ENCODE assay signal across 42 mouse cellular contexts in the genomic region with DNA sequence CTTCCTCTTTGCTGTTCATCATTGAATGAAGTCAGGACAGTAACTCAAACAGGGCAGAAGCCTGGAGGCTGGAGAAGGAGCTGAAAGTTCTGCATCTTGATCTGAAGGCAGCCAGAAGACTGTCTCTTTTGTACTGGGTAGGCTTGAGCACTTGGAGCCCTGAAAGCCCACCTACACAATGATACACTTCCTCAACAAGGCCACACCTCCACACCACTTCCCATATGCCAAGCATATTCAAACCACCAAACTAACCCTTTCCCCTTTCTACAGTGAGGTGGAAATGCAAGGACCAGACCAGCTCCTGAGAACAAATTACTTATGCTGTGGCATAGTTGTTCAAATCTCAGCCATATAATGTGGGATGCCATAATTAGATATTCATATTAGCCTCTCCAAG. TPM values are rescaled to one million over a fixed set of nuclear protein-coding genes. Genes with fewer than 3 reads are reported as not detected.
DNase-seq lines count a peak whose midpoint lies in the region; ATAC-seq and TF ChIP-seq lines count a peak whose summit lies in the region.
"Had no signal": no experiment of that assay in that cellular context is flagged by ENCODE, and none has a peak within 500 bp of the region (broad histone marks: within the 10 kb centered on the region; RNA-seq: fewer than 3 reads in every experiment).

No protein-coding gene starts in this region.

- H3K4me1 ChIP-seq in forebrain, postnatal 0 days (ENCODE audit: insufficient read depth) = no peaks in the 10 kb centered on the region
- no peaks in the 10 kb centered on the region for H3K4me1 ChIP-seq in intestine, postnatal 0 days (replicated peaks; ENCODE audit: control insufficient read depth, insufficient read depth, low read length)
- H3K4me1 ChIP-seq: heart, embryonic 10.5 days; heart, embryonic 15.5 days; hindbrain, embryonic 13.5 days; limb, embryonic 12.5 days; megakaryocyte, embryonic 14.5 days; midbrain, embryonic 12.5 days had no signal

- no peak overlapping the region for H3K9ac ChIP-seq in forebrain, postnatal 0 days
- no peak overlapping the region for H3K9ac ChIP-seq in intestine, postnatal 0 days (ENCODE audit: low read depth, low read length)
- H3K9ac ChIP-seq: heart, embryonic 15.5 days; hindbrain, embryonic 13.5 days; limb, embryonic 12.5 days; midbrain, embryonic 12.5 days had no signal

- H3K4me3 ChIP-seq in forebrain, postnatal 0 days (ENCODE audit: low read depth, low read length) = no peak overlapping the region
- no peak overlapping the region for H3K4me3 ChIP-seq in intestine, postnatal 0 days (ENCODE audit: low read depth, low read length)
- H3K4me3 ChIP-seq: erythroblast, embryonic 14.5 days; heart, embryonic 10.5 days; heart, embryonic 15.5 days; hindbrain, embryonic 13.5 days; left cerebral cortex, adult 2 months; limb, embryonic 12.5 days; megakaryocyte, embryonic 14.5 days; midbrain, embryonic 12.5 days had no signal

- no peak overlapping the region for H3K27ac ChIP-seq in forebrain, postnatal 0 days (ENCODE audit: low read depth, low read length)
- no peak overlapping the region for H3K27ac ChIP-seq in intestine, postnatal 0 days (ENCODE audit: low read depth, low read length)
- H3K27ac ChIP-seq: heart, embryonic 10.5 days; heart, embryonic 15.5 days; hindbrain, embryonic 13.5 days; left cerebral cortex, adult 2 months; limb, embryonic 12.5 days; midbrain, embryonic 12.5 days had no signal

- TF ChIP-seq CTCF in forebrain, postnatal 0 days (IDR thresholded peaks at IDR 0.05; ENCODE audit: low read depth) = no peak
- TF ChIP-seq CTCF in intestine, postnatal 0 days (IDR thresholded peaks at IDR 0.05; ENCODE audit: low read depth) = no peak

- peak; percentile 99 for ATAC-seq in granulocyte monocyte progenitor cell, adult 5-6 weeks (replicated peaks; ENCODE audit: poor library complexity, severe bottlenecking)
- peak; percentile 94 for ATAC-seq in monocyte, adult 5-6 weeks (replicated peaks; ENCODE audit: insufficient number of reproducible peaks, low FRiP score, low TSS enrichment, poor library complexity, severe bottlenecking)
- no peak for ATAC-seq in forebrain, postnatal 0 days
- no peak for ATAC-seq in intestine, postnatal 0 days
- ATAC-seq: forebrain, embryonic 16.5 days; intestine, embryonic 16.5 days; lung, postnatal 0 days; Patski had no signal

- H3K9me3 ChIP-seq in forebrain, postnatal 0 days (ENCODE audit: low read length) = no peaks in the 10 kb centered on the region
- H3K9me3 ChIP-seq in intestine, postnatal 0 days (ENCODE audit: control insufficient read depth) = no peaks in the 10 kb centered on the region
- H3K9me3 ChIP-seq: heart, embryonic 10.5 days; heart, embryonic 15.5 days; hindbrain, embryonic 13.5 days; megakaryocyte, embryonic 14.5 days had no signal

- H3K4me2 ChIP-seq in forebrain, postnatal 0 days (ENCODE audit: low read depth) = no peak overlapping the region
- no peak overlapping the region for H3K4me2 ChIP-seq in intestine, postnatal 0 days (replicated peaks; ENCODE audit: low read depth)
- H3K4me2 ChIP-seq: heart, embryonic 15.5 days; hindbrain, embryonic 13.5 days; limb, embryonic 12.5 days; midbrain, embryonic 12.5 days had no signal

- no peaks in the 10 kb centered on the region for H3K27me3 ChIP-seq in forebrain, postnatal 0 days (ENCODE audit: insufficient read depth, low read length)
- no peaks in the 10 kb centered on the region for H3K27me3 ChIP-seq in intestine, postnatal 0 days (replicated peaks; ENCODE audit: control insufficient read depth, insufficient read depth, low read length)
- H3K27me3 ChIP-seq: heart, embryonic 15.5 days; hindbrain, embryonic 13.5 days; limb, embryonic 12.5 days; megakaryocyte, embryonic 14.5 days; midbrain, embryonic 12.5 days; Patski had no signal

- DNase-seq in spleen, postnatal 36 days (ENCODE audit: low spot score in 2 of 2) = peak; percentile 25 to 36
- DNase-seq in spleen, postnatal 10 days (ENCODE audit: low spot score in 2 of 2) = no peak
- no peak for DNase-seq in adrenal gland, adult 18-20 months (ENCODE audit: low spot score in 2 of 2)
- DNase-seq in forebrain, postnatal 0 days = no peak
- DNase-seq: adrenal gland, postnatal 25 days; cerebellum, adult 18-20 months; cerebellum, postnatal 10 days; gastrocnemius, postnatal 14 days; heart, adult 11 months; heart, postnatal 36 days; kidney, adult 9 months; kidney, postnatal 25 days; retina, postnatal 1 day; right cerebral cortex, postnatal 25 days; thymus, postnatal 14 days had no signal

- no peaks in the 10 kb centered on the region for H3K36me3 ChIP-seq in forebrain, postnatal 0 days (ENCODE audit: insufficient read depth)
- H3K36me3 ChIP-seq in intestine, postnatal 0 days (ENCODE audit: control insufficient read depth, insufficient read depth) = no peaks in the 10 kb centered on the region
- H3K36me3 ChIP-seq: heart, embryonic 10.5 days; heart, embryonic 15.5 days; hindbrain, embryonic 13.5 days; limb, embryonic 12.5 days; midbrain, embryonic 12.5 days had no signal

RNA-seq across cellular contexts. Expression of gene Olfr266, which starts 46.8 kb away (rescaled TPM):
- total RNA-seq in granulocyte monocyte progenitor cell, adult 5-6 weeks (2014; fragmentation: Nextera tagmentation) = not detected in 2 replicates
- not detected in 2 replicates for total RNA-seq in granulocyte monocyte progenitor cell, adult 5-6 weeks (2017)
- total RNA-seq in monocyte, adult 5-6 weeks (2017) = not detected in 3 replicates
- total RNA-seq in adrenal gland, adult 18-20 months (2021) = not detected
- total RNA-seq in forebrain, postnatal 0 days (2014; rRNA removed) = not detected in 2 replicates
- not detected in 2 replicates for polyA plus RNA-seq in forebrain, postnatal 0 days (2015; fragmentation: Nextera tagmentation; extraction: Ambion mirVana)
- polyA plus RNA-seq in intestine, postnatal 0 days (2015; fragmentation: Nextera tagmentation; extraction: Ambion mirVana) = not detected in 2 replicates
- total RNA-seq: adrenal gland, postnatal 25 days; gastrocnemius, postnatal 14 days; heart, postnatal 36 days; layer of hippocampus, adult 18-20 months; layer of hippocampus, postnatal 14 days; left cerebral cortex, adult 2 months; left cerebral cortex, postnatal 25 days; liver, adult 2 months; MEL; midbrain, postnatal 0 days had no signal
- polyA plus RNA-seq: cortical plate, adult 2 months; embryonic facial prominence, embryonic 14.5 days; erythroblast, embryonic 14.5 days; forebrain, embryonic 11.5 days; forebrain, embryonic 16.5 days; heart, embryonic 10.5 days; heart, embryonic 15.5 days; hindbrain, embryonic 13.5 days; intestine, embryonic 16.5 days; limb, embryonic 12.5 days; liver, adult 2 months; liver, embryonic 16.5 days; lung, postnatal 0 days; midbrain, embryonic 12.5 days; midbrain, postnatal 0 days; Patski; stomach, embryonic 16.5 days; urinary bladder, adult 2 months had no signal

Comparison
In these comparisons a context has a peak if more than half of its experiments do, and no peak if none do; other contexts are left out.
1. DNase-seq: peak in spleen, postnatal 36 days (2 of 2); none in spleen, postnatal 10 days (0 of 2), adrenal gland, adult 18-20 months (0 of 2) and forebrain, postnatal 0 days (single experiment).
2. ATAC-seq: peak in granulocyte monocyte progenitor cell, adult 5-6 weeks (single experiment) and monocyte, adult 5-6 weeks (single experiment); none in forebrain, postnatal 0 days (single experiment) and intestine, postnatal 0 days (single experiment).